Mouse (Mus musculus) bone marrow, adult 2 months (tissue): ENCODE measurements at regions not wholly inside any gene's neighbourhood (a gene's known extent, or its start where the extent isn't known, plus 50 kb on each side); places are given as distances from the start of the nearest gene placed in this dataset.
"Not testable (repeated sequence)": the region's sequence is repeated elsewhere in the genome, so short reads cannot be mapped to it uniquely, and the experiment has no call there.

Experiments
- H3K27ac ChIP-seq: fragments of 200-500 bp; 2 replicates; pipeline ENCODE4 v1.5.1; 2012; ENCODE audit warnings: low read depth, mild to moderate bottlenecking, control low read depth, inconsistent platforms, low read length; ENCODE audit not compliant: control insufficient read depth, poor library complexity, insufficient read depth
- H3K4me1 ChIP-seq: fragments of 200-500 bp; 2 replicates; pipeline ENCODE4 v1.6.1; 2011; ENCODE audit warnings: low read length; ENCODE audit not compliant: control insufficient read depth, insufficient read depth
- H3K4me3 ChIP-seq: fragments of 200-500 bp; replicated peaks from 2 replicates; pipeline ENCODE3; 2011; ENCODE audit warnings: mild to moderate bottlenecking, low read depth, low read length, control low read depth; ENCODE audit not compliant: control insufficient read depth
- CTCF ChIP-seq: fragments of 200-500 bp; IDR thresholded peaks from 2 replicates; pipeline ENCODE4 v1.5.1; 2011; ENCODE audit warnings: low read length, control low read depth; ENCODE audit not compliant: control insufficient read depth, insufficient read depth
- POLR2A ChIP-seq: fragments of 200-500 bp; IDR thresholded peaks from 2 replicates; pipeline ENCODE4 v1.6.1; 2011; ENCODE audit warnings: low read depth, mild to moderate bottlenecking, control low read depth, low read length, borderline replicate concordance; ENCODE audit not compliant: control insufficient read depth
- WGBS: fragments of 180-500 bp; shearing (Covaris S2); methylation state at CpG from one replicate; pipeline ENCODE4 v1.1.7; 2018; 5-methylcytosine and 5-hydroxymethylcytosine counted together

- H3K4me1 ChIP-seq: no peaks in the 10 kb centered on the region
- no peak overlapping the region for H3K27ac ChIP-seq
- no peak for TF ChIP-seq CTCF
- no peak for TF ChIP-seq POLR2A
- 74% methylated on average over 5 of the region's 5 CpGs for WGBS
- no peak overlapping the region for H3K4me3 ChIP-seq
Measured at GRCm38 (mm10) chr2:92664939-92665338, 65.4 kb downstream of the Chst1 start.

GRCm38 (mm10) chr2:92667192-92667591, 67.7 kb downstream of the Chst1 start:
- no peaks in the 10 kb centered on the region for H3K4me1 ChIP-seq
- 48% methylated on average over 1 of the region's 1 CpGs for WGBS
- no peak for TF ChIP-seq CTCF
- no peak for TF ChIP-seq POLR2A

GRCm38 (mm10) chr2:92667756-92668155, 68.2 kb downstream of the Chst1 start:
- TF ChIP-seq CTCF: no peak
- TF ChIP-seq POLR2A: no peak
- Histone ChIP-seq H3K4me3 (no peak overlapping the region), H3K4me1 (no peaks in the 10 kb centered on the region), H3K27ac (no peak overlapping the region)
- WGBS: 74% methylated on average over 6 of the region's 6 CpGs

More at GRCm38 (mm10) chr2:92667192-92667591, 67.7 kb downstream of the Chst1 start:
- H3K4me3 ChIP-seq: no peak overlapping the region
- H3K27ac ChIP-seq: no peak overlapping the region

GRCm38 (mm10) chr2:92669431-92670081, 70.0 kb downstream of the Chst1 start:
- not testable (repeated sequence) for H3K4me3 ChIP-seq, H3K4me1 ChIP-seq
- 43% methylated on average over 10 of the region's 10 CpGs for WGBS

DNA sequence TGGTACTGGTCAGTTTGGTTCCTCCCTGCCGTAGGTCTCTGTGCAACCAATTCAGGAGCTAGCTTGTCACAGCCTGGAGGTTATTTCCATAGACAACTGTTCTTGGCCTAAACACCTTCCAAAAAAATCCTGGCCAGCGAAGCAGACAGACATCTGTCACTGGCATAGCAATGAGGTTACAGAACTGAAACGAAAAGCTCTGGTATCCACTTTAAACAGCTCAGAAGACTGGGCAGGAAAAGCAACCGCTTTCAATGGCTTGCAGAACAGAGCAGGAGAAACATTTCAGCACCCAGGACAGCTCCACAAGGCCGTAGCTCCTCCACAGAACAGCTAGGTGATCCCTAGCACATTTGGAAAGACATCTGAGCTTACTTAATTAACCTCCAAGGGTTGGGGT, 72.1 kb downstream of the Chst1 start:
- WGBS: 33% methylated on average over 5 of the region's 5 CpGs
- H3K4me1 ChIP-seq: no peaks in the 10 kb centered on the region
- H3K4me3 ChIP-seq: no peak overlapping the region
- H3K27ac ChIP-seq: no peak overlapping the region
- no peak for TF ChIP-seq POLR2A
- TF ChIP-seq CTCF: no peak

More at GRCm38 (mm10) chr2:92669431-92670081, 70.0 kb downstream of the Chst1 start:
- not testable (repeated sequence) for H3K27ac ChIP-seq

GRCm38 (mm10) chr2:92672106-92672505, 72.6 kb downstream of the Chst1 start:
- no peak for TF ChIP-seq CTCF
- TF ChIP-seq POLR2A: no peak
- no peak overlapping the region for H3K27ac ChIP-seq
- H3K4me1 ChIP-seq: no peaks in the 10 kb centered on the region
- H3K4me3 ChIP-seq: no peak overlapping the region
- WGBS: 68% methylated on average over 4 of the region's 4 CpGs

DNA sequence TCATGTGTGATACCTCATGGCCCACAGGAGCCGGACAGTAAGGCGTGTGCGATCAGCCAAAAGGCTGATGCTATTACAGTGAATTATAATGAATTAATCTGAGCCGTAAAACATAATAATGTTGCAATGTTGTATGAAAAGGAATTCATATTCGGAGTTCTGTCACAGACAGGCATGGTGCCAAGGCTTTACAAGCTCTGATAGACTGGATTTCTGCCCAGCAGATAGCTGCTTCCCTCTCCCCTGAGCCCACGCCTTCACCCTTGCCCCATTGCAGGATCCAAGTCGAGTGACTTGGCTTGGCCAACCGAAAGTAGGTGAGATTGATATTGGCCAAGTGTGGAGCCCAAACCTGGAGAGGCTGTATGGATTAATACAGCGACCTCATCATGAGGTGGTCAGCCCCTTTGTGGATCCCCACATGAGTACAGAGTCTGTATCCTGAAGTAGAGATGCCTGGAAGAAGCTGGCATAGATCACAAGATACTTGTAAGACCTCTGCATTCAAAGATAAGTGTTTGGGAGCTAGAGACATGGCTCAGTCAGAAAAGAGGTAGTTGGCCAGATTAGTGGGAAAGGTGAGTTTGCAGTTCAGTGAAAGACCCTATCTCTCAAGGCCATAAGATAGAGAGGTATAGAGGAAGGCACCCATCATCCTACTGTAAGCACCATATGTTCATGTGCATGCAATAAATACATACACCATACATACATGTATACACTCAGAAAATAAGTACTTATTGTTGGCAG, 73.7 kb downstream of the Chst1 start:
- no peak for TF ChIP-seq POLR2A
- no peak for TF ChIP-seq CTCF
- no peak overlapping the region for H3K4me3 ChIP-seq
- H3K27ac ChIP-seq: no peak overlapping the region
- 73% methylated on average over 9 of the region's 9 CpGs for WGBS
- no peaks in the 10 kb centered on the region for H3K4me1 ChIP-seq

GRCm38 (mm10) chr2:92673931-92674330, 74.4 kb downstream of the Chst1 start:
- no peak for TF ChIP-seq POLR2A
- no peak for TF ChIP-seq CTCF
- no peaks in the 10 kb centered on the region for H3K4me1 ChIP-seq
- H3K4me3 ChIP-seq: no peak overlapping the region
- 30% methylated on average over 4 of the region's 4 CpGs for WGBS
- no peak overlapping the region for H3K27ac ChIP-seq
